8 mouse cellular contexts compared by ENCODE assay signal in the genomic region with DNA sequence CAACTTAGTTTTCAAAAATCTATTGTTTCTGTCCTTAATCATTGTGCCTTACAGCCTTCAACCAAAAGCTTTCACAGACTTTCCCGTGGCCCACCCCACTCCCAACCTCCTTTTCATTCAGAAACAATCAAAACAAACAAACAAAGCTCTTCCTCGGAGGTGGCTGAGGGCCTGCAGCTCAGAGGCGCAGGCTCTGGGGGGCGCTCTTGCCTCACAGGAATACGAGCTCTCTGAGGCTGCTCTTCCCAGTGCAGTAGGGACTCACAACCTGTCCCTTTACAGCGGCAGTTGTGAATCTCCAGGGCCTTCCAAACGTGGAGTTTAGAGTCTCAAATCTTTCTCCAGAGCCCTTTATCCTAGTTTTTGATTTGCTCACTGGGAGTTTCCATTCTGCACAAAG.
DNase-seq lines count a peak whose midpoint lies in the region; TF ChIP-seq lines count a peak whose summit lies in the region.

No protein-coding gene starts in this region.

- TF ChIP-seq POLR2A in bone marrow macrophage, adult 2 months (IDR thresholded peaks at IDR 0.05; ENCODE audit: borderline replicate concordance, low read depth, low read length), result no peak
- TF ChIP-seq POLR2A in embryonic fibroblast, embryonic 13.5 days (IDR thresholded peaks at IDR 0.05; ENCODE audit: low read depth, low read length), result no peak

- no peaks in the 10 kb centered on the region for H3K27me3 ChIP-seq in hindbrain, embryonic 10.5 days (ENCODE audit: insufficient read depth, poor library complexity, severe bottlenecking)

- TF ChIP-seq CTCF in bone marrow macrophage, adult 2 months (IDR thresholded peaks at IDR 0.05; ENCODE audit: low read depth, low read length), result peak; percentile 92
- TF ChIP-seq CTCF in embryonic fibroblast, embryonic 13.5 days (IDR thresholded peaks at IDR 0.05; ENCODE audit: borderline replicate concordance, insufficient read depth, low read length), result peak; percentile 82

- WGBS in hindbrain, embryonic 10.5 days, result 9% methylated on average over 7 of the region's 7 CpGs

- peak; percentile 83 for DNase-seq in ES-CJ7 (ENCODE audit: low read depth, low spot score)
- DNase-seq in hindbrain, embryonic 10.5 days (ENCODE audit: low spot score), result peak; percentile 73
- peak; percentile 41 to 72 for DNase-seq in layer of hippocampus, adult 8-10 months (ENCODE audit: low spot score in 2 of 2)
- DNase-seq in lung, postnatal 14 days, result peak; percentile 78
- DNase-seq in retina, embryonic 14.5 days (ENCODE audit: low spot score), result peak; percentile 80
- peak; percentile 19 to 39 for DNase-seq in urinary bladder, adult 18-20 months (ENCODE audit: low spot score in 2 of 2)

- no peak overlapping the region for H3K27ac ChIP-seq in bone marrow macrophage, adult 2 months (ENCODE audit: insufficient read depth, low read depth, low read length)
- no peak overlapping the region for H3K27ac ChIP-seq in embryonic fibroblast, embryonic 13.5 days (ENCODE audit: insufficient read depth, low read length)
- H3K27ac ChIP-seq in hindbrain, embryonic 10.5 days, result no peak overlapping the region

- peaks cover 34% of the 10 kb centered on the region for H3K4me1 ChIP-seq in bone marrow macrophage, adult 2 months (ENCODE audit: control insufficient read depth, insufficient read depth, low read length)
- H3K4me1 ChIP-seq in embryonic fibroblast, embryonic 13.5 days (ENCODE audit: control insufficient read depth, insufficient read depth, low read length), result 0 out of 2 replicates have a peak, but pooled peaks cover 3% of the 10 kb centered on the region
- peaks cover 15% of the 10 kb centered on the region for H3K4me1 ChIP-seq in hindbrain, embryonic 10.5 days (replicated peaks)

- H3K36me3 ChIP-seq in hindbrain, embryonic 10.5 days, result no peaks in the 10 kb centered on the region

- H3K4me3 ChIP-seq in bone marrow macrophage, adult 2 months (ENCODE audit: insufficient read depth, low read length), result no peak overlapping the region
- no peak overlapping the region for H3K4me3 ChIP-seq in embryonic fibroblast, embryonic 13.5 days (ENCODE audit: insufficient read depth, low read length)
- no peak overlapping the region for H3K4me3 ChIP-seq in hindbrain, embryonic 10.5 days

- no peaks in the 10 kb centered on the region for H3K9me3 ChIP-seq in hindbrain, embryonic 10.5 days

Comparison
In these comparisons a context has a peak if more than half of its experiments do, and no peak if none do; other contexts are left out.
1. DNase-seq: peak in every context shown above with its lines; median percentile 83 in ES-CJ7; 80 in retina, embryonic 14.5 days; 78 in lung, postnatal 14 days; 73 in hindbrain, embryonic 10.5 days; 56 in layer of hippocampus, adult 8-10 months; 29 in urinary bladder, adult 18-20 months.